21 mouse cellular contexts compared by ENCODE assay signal in the genomic region with DNA sequence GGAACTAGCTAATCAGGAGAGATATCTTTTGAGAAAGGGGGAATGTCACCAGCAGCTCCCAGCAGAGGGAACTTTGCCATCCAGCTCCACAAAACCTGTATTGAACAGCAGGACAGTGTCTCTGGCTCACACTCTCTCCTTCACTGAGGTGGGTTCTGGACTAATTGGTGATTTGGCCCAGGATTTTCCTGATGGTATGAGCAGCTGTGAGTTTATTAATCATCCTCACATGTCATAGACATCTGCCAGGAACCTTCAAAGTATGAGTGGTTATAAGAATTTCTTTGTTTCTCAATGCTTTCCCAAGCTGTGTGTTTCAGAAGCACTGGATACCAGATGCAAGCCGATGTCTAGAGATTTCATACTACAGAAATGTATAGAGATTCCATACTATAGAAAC. TPM values are rescaled to one million over a fixed set of nuclear protein-coding genes. Genes with fewer than 3 reads are reported as not detected.
DNase-seq lines count a peak whose midpoint lies in the region; ATAC-seq lines count a peak whose summit lies in the region.
"Had no signal": no experiment of that assay in that cellular context is flagged by ENCODE, and none has a peak within 500 bp of the region (broad histone marks: within the 10 kb centered on the region; RNA-seq: fewer than 3 reads in every experiment).

No protein-coding gene starts in this region.

- no peak overlapping the region for H3K4me2 ChIP-seq in forebrain, embryonic 13.5 days
- H3K4me2 ChIP-seq in forebrain, embryonic 16.5 days (ENCODE audit: low read length), result no peak overlapping the region
- peak overlapping the region; percentile 5; the same call in 1 of the 2 replicates for H3K4me2 ChIP-seq in embryonic facial prominence, embryonic 14.5 days (ENCODE audit: low read depth, low read length)
- H3K4me2 ChIP-seq in limb, embryonic 15.5 days, result no peak overlapping the region
- H3K4me2 ChIP-seq: lung, embryonic 15.5 days had no signal

- WGBS in forebrain, embryonic 13.5 days, result 88% methylated on average over 1 of the region's 1 CpGs
- 86% methylated on average over 1 of the region's 1 CpGs for WGBS in forebrain, embryonic 16.5 days
- 51% methylated on average over 1 of the region's 1 CpGs for WGBS in embryonic facial prominence, embryonic 14.5 days
- WGBS in limb, embryonic 15.5 days, result 50% methylated on average over 1 of the region's 1 CpGs

- no peaks in the 10 kb centered on the region for H3K9me3 ChIP-seq in forebrain, embryonic 13.5 days (replicated peaks)
- no peaks in the 10 kb centered on the region for H3K9me3 ChIP-seq in forebrain, embryonic 16.5 days (ENCODE audit: control insufficient read depth, low read length)
- no peaks in the 10 kb centered on the region for H3K9me3 ChIP-seq in embryonic facial prominence, embryonic 14.5 days (ENCODE audit: control insufficient read depth, low read length)
- H3K9me3 ChIP-seq in limb, embryonic 15.5 days, result no peaks in the 10 kb centered on the region
- H3K9me3 ChIP-seq: lung, embryonic 15.5 days had no signal

- no peak overlapping the region for H3K4me3 ChIP-seq in forebrain, embryonic 13.5 days
- no peak overlapping the region for H3K4me3 ChIP-seq in forebrain, embryonic 16.5 days (replicated peaks; ENCODE audit: low read length)
- no peak overlapping the region for H3K4me3 ChIP-seq in embryonic facial prominence, embryonic 14.5 days (ENCODE audit: low read depth, low read length)
- H3K4me3 ChIP-seq in limb, embryonic 15.5 days, result no peak overlapping the region
- H3K4me3 ChIP-seq: lung, embryonic 15.5 days had no signal

- H3K27ac ChIP-seq in forebrain, embryonic 13.5 days, result peak overlapping the region; percentile 58; the same call in 1 of the 2 replicates
- no peak overlapping the region for H3K27ac ChIP-seq in forebrain, embryonic 16.5 days (ENCODE audit: low read length)
- H3K27ac ChIP-seq in embryonic facial prominence, embryonic 14.5 days (replicated peaks; ENCODE audit: low read depth, low read length), result peak overlapping the region; percentile 95
- H3K27ac ChIP-seq in limb, embryonic 15.5 days, result peak overlapping the region; percentile 89
- H3K27ac ChIP-seq: liver, embryonic 14.5 days; lung, embryonic 15.5 days had no signal

- H3K27me3 ChIP-seq in forebrain, embryonic 13.5 days, result no peaks in the 10 kb centered on the region
- no peaks in the 10 kb centered on the region for H3K27me3 ChIP-seq in forebrain, embryonic 16.5 days (replicated peaks; ENCODE audit: control insufficient read depth, insufficient read depth, low read length)
- H3K27me3 ChIP-seq in embryonic facial prominence, embryonic 14.5 days (replicated peaks; ENCODE audit: control insufficient read depth, insufficient read depth, low read length), result no peaks in the 10 kb centered on the region
- no peaks in the 10 kb centered on the region for H3K27me3 ChIP-seq in limb, embryonic 15.5 days
- H3K27me3 ChIP-seq: lung, embryonic 15.5 days had no signal

- H3K9ac ChIP-seq in forebrain, embryonic 13.5 days, result no peak overlapping the region
- H3K9ac ChIP-seq in forebrain, embryonic 16.5 days (replicated peaks; ENCODE audit: low read depth, low read length), result no peak overlapping the region
- no peak overlapping the region for H3K9ac ChIP-seq in embryonic facial prominence, embryonic 14.5 days (ENCODE audit: low read depth, low read length)
- H3K9ac ChIP-seq in limb, embryonic 15.5 days, result no peak overlapping the region
- H3K9ac ChIP-seq: liver, embryonic 14.5 days; lung, embryonic 15.5 days had no signal

- DNase-seq in Muller cell, postnatal 12 days (ENCODE audit: inconsistent ontology term), result peak; percentile 36
- DNase-seq in embryonic facial prominence, embryonic 14.5 days (ENCODE audit: low spot score), result peak; percentile 50
- DNase-seq in adrenal gland, adult 2 months, result no peak
- no peak for DNase-seq in adrenal gland, postnatal 14 days
- DNase-seq: cerebellum, adult 8-10 months; kidney, adult 11 months; kidney, postnatal 10 days; lung, postnatal 4 days; retina, postnatal 1 day; thymus, postnatal 36 days had no signal

- peaks cover 38% of the 10 kb centered on the region for H3K4me1 ChIP-seq in forebrain, embryonic 13.5 days
- H3K4me1 ChIP-seq in forebrain, embryonic 16.5 days (replicated peaks; ENCODE audit: control insufficient read depth, insufficient read depth, low read length), result peaks cover 12% of the 10 kb centered on the region
- H3K4me1 ChIP-seq in embryonic facial prominence, embryonic 14.5 days (ENCODE audit: control insufficient read depth, insufficient read depth, low read length), result peaks cover 42% of the 10 kb centered on the region
- peaks cover 38% of the 10 kb centered on the region for H3K4me1 ChIP-seq in limb, embryonic 15.5 days

- no peaks in the 10 kb centered on the region for H3K36me3 ChIP-seq in forebrain, embryonic 13.5 days (ENCODE audit: poor library complexity, severe bottlenecking)
- no peaks in the 10 kb centered on the region for H3K36me3 ChIP-seq in forebrain, embryonic 16.5 days (ENCODE audit: control insufficient read depth, insufficient read depth)
- no peaks in the 10 kb centered on the region for H3K36me3 ChIP-seq in embryonic facial prominence, embryonic 14.5 days (ENCODE audit: control insufficient read depth, insufficient read depth, low read length)
- no peaks in the 10 kb centered on the region for H3K36me3 ChIP-seq in limb, embryonic 15.5 days
- H3K36me3 ChIP-seq: lung, embryonic 15.5 days had no signal

- ATAC-seq in forebrain, embryonic 13.5 days, result no peak
- no peak for ATAC-seq in forebrain, embryonic 16.5 days
- no peak for ATAC-seq in embryonic facial prominence, embryonic 14.5 days (ENCODE audit: low read depth)
- no peak for ATAC-seq in limb, embryonic 15.5 days (ENCODE audit: insufficient number of reproducible peaks, low FRiP score, low TSS enrichment, low read depth)

RNA-seq across cellular contexts. Expression of a gene that starts 6.8 kb away (rescaled TPM):
- polyA plus RNA-seq in forebrain, embryonic 13.5 days (2015; fragmentation: Nextera tagmentation; extraction: Ambion mirVana), result 3.4 and 3.6 TPM in 2 replicates
- polyA plus RNA-seq in forebrain, embryonic 16.5 days (2015; fragmentation: Nextera tagmentation; extraction: Ambion mirVana), result 1.0 and 1.6 TPM in 2 replicates
- 3.0 and 3.4 TPM in 2 replicates for polyA plus RNA-seq in embryonic facial prominence, embryonic 14.5 days (2014; fragmentation: Nextera tagmentation; extraction: Ambion mirVana)
- 5.2 and 6.3 TPM in 2 replicates for polyA plus RNA-seq in limb, embryonic 15.5 days (2015; fragmentation: Nextera tagmentation; extraction: Ambion mirVana)
- 1 to 10 TPM; 1.6 to 2.1 TPM for total RNA-seq in adrenal gland, adult 2 months (2021)
- 0.94 and 1.1 TPM in 2 replicates for polyA plus RNA-seq in adrenal gland, adult 2 months (2012; rRNA removed)
- 1.7 and 2.1 TPM in 2 replicates for total RNA-seq in adrenal gland, postnatal 14 days (2021)
- total RNA-seq: gastrocnemius, adult 8-10 months; granulocyte monocyte progenitor cell, adult 5-6 weeks; hematopoietic stem cell, adult 5-6 weeks had no signal

RNA-seq across cellular contexts. Expression of a gene that starts 33.6 kb away (rescaled TPM):
- polyA plus RNA-seq in forebrain, embryonic 13.5 days (2015; fragmentation: Nextera tagmentation; extraction: Ambion mirVana), result 4.1 and 5.2 TPM in 2 replicates
- 2.4 and 5.1 TPM in 2 replicates for polyA plus RNA-seq in forebrain, embryonic 16.5 days (2015; fragmentation: Nextera tagmentation; extraction: Ambion mirVana)
- 3.3 and 4.5 TPM in 2 replicates for polyA plus RNA-seq in embryonic facial prominence, embryonic 14.5 days (2014; fragmentation: Nextera tagmentation; extraction: Ambion mirVana)
- 4.8 and 6.7 TPM in 2 replicates for polyA plus RNA-seq in limb, embryonic 15.5 days (2015; fragmentation: Nextera tagmentation; extraction: Ambion mirVana)
- total RNA-seq in adrenal gland, adult 2 months (2021), result under 1 TPM; 0.69 to 0.98 TPM
- 0.10 TPM in 1 of 2 replicates, not detected in the other for polyA plus RNA-seq in adrenal gland, adult 2 months (2012; rRNA removed)
- 0.56 and 0.90 TPM in 2 replicates for total RNA-seq in adrenal gland, postnatal 14 days (2021)

RNA-seq across cellular contexts. Expression of a gene that starts 35.9 kb away (rescaled TPM):
- polyA plus RNA-seq in forebrain, embryonic 13.5 days (2015; fragmentation: Nextera tagmentation; extraction: Ambion mirVana), result 0.10 and 0.14 TPM in 2 replicates
- not detected in 2 replicates for polyA plus RNA-seq in forebrain, embryonic 16.5 days (2015; fragmentation: Nextera tagmentation; extraction: Ambion mirVana)
- 0.92 and 1.3 TPM in 2 replicates for polyA plus RNA-seq in embryonic facial prominence, embryonic 14.5 days (2014; fragmentation: Nextera tagmentation; extraction: Ambion mirVana)
- polyA plus RNA-seq in limb, embryonic 15.5 days (2015; fragmentation: Nextera tagmentation; extraction: Ambion mirVana), result 0.27 and 0.83 TPM in 2 replicates
- not detected for total RNA-seq in adrenal gland, adult 2 months (2021)
- polyA plus RNA-seq in adrenal gland, adult 2 months (2012; rRNA removed), result not detected in 2 replicates
- not detected in 2 replicates for total RNA-seq in adrenal gland, postnatal 14 days (2021)
- total RNA-seq: gastrocnemius, adult 8-10 months; granulocyte monocyte progenitor cell, adult 5-6 weeks; hematopoietic stem cell, adult 5-6 weeks; layer of hippocampus, adult 8-10 months; left cerebral cortex, postnatal 36 days had no signal
- polyA plus RNA-seq: lung, embryonic 15.5 days; neural tube, embryonic 11.5 days had no signal

Comparison
In these comparisons a context has a peak if more than half of its experiments do, and no peak if none do; other contexts are left out.
1. DNase-seq: peak in Muller cell, postnatal 12 days (single experiment) and embryonic facial prominence, embryonic 14.5 days (single experiment); none in adrenal gland, adult 2 months (single experiment) and adrenal gland, postnatal 14 days (single experiment).